Comparison of ENCODE assay signal across 11 mouse cellular contexts in genomic region chr2:90956053-90956452, GRCm38 (mm10). TPM values are rescaled to one million over a fixed set of nuclear protein-coding genes. Genes with fewer than 3 reads are reported as not detected.
DNase-seq lines count a peak whose midpoint lies in the region; ATAC-seq and TF ChIP-seq lines count a peak whose summit lies in the region.
"Had no signal": no experiment of that assay in that cellular context is flagged by ENCODE, and none has a peak within 500 bp of the region (broad histone marks: within the 10 kb centered on the region; RNA-seq: fewer than 3 reads in every experiment).

No protein-coding gene starts in this region.

- no peaks in the 10 kb centered on the region for H3K36me3 ChIP-seq in forebrain, postnatal 0 days (ENCODE audit: insufficient read depth)
- H3K36me3 ChIP-seq in midbrain, postnatal 0 days (ENCODE audit: insufficient read depth, low read length) = no peaks in the 10 kb centered on the region

- H3K9me3 ChIP-seq in forebrain, postnatal 0 days (ENCODE audit: low read length) = no peaks in the 10 kb centered on the region
- H3K9me3 ChIP-seq in midbrain, postnatal 0 days (ENCODE audit: low read length) = no peaks in the 10 kb centered on the region

- no peak overlapping the region for H3K9ac ChIP-seq in forebrain, postnatal 0 days
- H3K9ac ChIP-seq in midbrain, postnatal 0 days (replicated peaks; ENCODE audit: low read length, poor library complexity, severe bottlenecking) = no peak overlapping the region

- 0 out of 2 replicates have a peak, but pooled peaks cover 3% of the 10 kb centered on the region for H3K4me1 ChIP-seq in forebrain, postnatal 0 days (ENCODE audit: insufficient read depth)
- H3K4me1 ChIP-seq in midbrain, postnatal 0 days (ENCODE audit: insufficient read depth, low read length) = peaks cover 13% of the 10 kb centered on the region; the same call in 1 of the 2 replicates

- no peak overlapping the region for H3K4me3 ChIP-seq in forebrain, postnatal 0 days (ENCODE audit: low read depth, low read length)
- H3K4me3 ChIP-seq in midbrain, postnatal 0 days (ENCODE audit: low read depth, low read length) = no peak overlapping the region
- H3K4me3 ChIP-seq: gastrocnemius, adult 2 months; myocyte had no signal

- intact Hi-C loops in left cerebral cortex, postnatal 36 days (cut with DNase I) = no loop called here
- intact Hi-C loops in gastrocnemius, postnatal 36 days (cut with DNase I) = no loop called here

- no peaks in the 10 kb centered on the region for H3K27me3 ChIP-seq in forebrain, postnatal 0 days (ENCODE audit: insufficient read depth, low read length)
- H3K27me3 ChIP-seq in midbrain, postnatal 0 days (ENCODE audit: insufficient read depth, low read length) = no peaks in the 10 kb centered on the region

- peak overlapping the region; percentile 29 for H3K27ac ChIP-seq in forebrain, postnatal 0 days (ENCODE audit: low read depth, low read length)
- no peak overlapping the region for H3K27ac ChIP-seq in midbrain, postnatal 0 days (ENCODE audit: low read depth, low read length)
- H3K27ac ChIP-seq: gastrocnemius, adult 2 months had no signal

- 5% methylated on average over 1 of the region's 1 CpGs for WGBS in forebrain, postnatal 0 days
- 0% methylated on average over 1 of the region's 1 CpGs for WGBS in midbrain, postnatal 0 days

- DNase-seq in left cerebral cortex, adult 11 months (ENCODE audit: low spot score) = peak; percentile 61
- no peak for DNase-seq in left cerebral cortex, postnatal 36 days (ENCODE audit: low spot score in 2 of 2)
- peak; percentile 43 for DNase-seq in embryo, embryonic 11 days
- peak; percentile 42 for DNase-seq in forebrain, postnatal 0 days
- peak; percentile 56 for DNase-seq in midbrain, postnatal 0 days (ENCODE audit: low spot score)
- no peak for DNase-seq in cerebellum, postnatal 4 days (ENCODE audit: low spot score in 2 of 2)
- DNase-seq in gastrocnemius, postnatal 36 days = no peak
- DNase-seq: gastrocnemius, adult 2 months; liver; thymus, adult 2 months had no signal

- no peak for TF ChIP-seq CTCF in forebrain, postnatal 0 days (IDR thresholded peaks at IDR 0.05; ENCODE audit: low read depth)
- no peak for TF ChIP-seq CTCF in midbrain, postnatal 0 days (IDR thresholded peaks at IDR 0.05)

- ATAC-seq in forebrain, postnatal 0 days = peak; percentile 97
- peak; percentile 66; the same call in 1 of the 2 replicates for ATAC-seq in midbrain, postnatal 0 days (ENCODE audit: low FRiP score)

- no peak overlapping the region for H3K4me2 ChIP-seq in forebrain, postnatal 0 days (ENCODE audit: low read depth)
- H3K4me2 ChIP-seq in midbrain, postnatal 0 days (ENCODE audit: low read depth, low read length, poor library complexity, severe bottlenecking) = no peak overlapping the region

RNA-seq across cellular contexts. Expression of gene Celf1, which starts 15.9 kb away (rescaled TPM):
- 100 to 1,000 TPM; 145 to 163 TPM for total RNA-seq in left cerebral cortex, postnatal 36 days (2021)
- total RNA-seq in forebrain, postnatal 0 days (2014; rRNA removed) = 74.5 and 83.7 TPM in 2 replicates
- 56.9 and 72.2 TPM in 2 replicates for polyA plus RNA-seq in forebrain, postnatal 0 days (2015; fragmentation: Nextera tagmentation; extraction: Ambion mirVana)
- total RNA-seq in midbrain, postnatal 0 days (2014; rRNA removed) = 82.5 and 85.4 TPM in 2 replicates
- 62.9 and 69.5 TPM in 2 replicates for polyA plus RNA-seq in midbrain, postnatal 0 days (2015; fragmentation: Nextera tagmentation; extraction: Ambion mirVana)
- total RNA-seq in gastrocnemius, postnatal 36 days (2021) = 10 to 100 TPM; 50.0 to 51.4 TPM

RNA-seq across cellular contexts. Expression of gene Ndufs3, which starts 51.4 kb away (rescaled TPM):
- total RNA-seq in left cerebral cortex, postnatal 36 days (2021) = 100 to 1,000 TPM; 229 to 240 TPM
- total RNA-seq in forebrain, postnatal 0 days (2014; rRNA removed) = 156 and 190 TPM in 2 replicates
- polyA plus RNA-seq in forebrain, postnatal 0 days (2015; fragmentation: Nextera tagmentation; extraction: Ambion mirVana) = 248 and 283 TPM in 2 replicates
- 158 and 196 TPM in 2 replicates for total RNA-seq in midbrain, postnatal 0 days (2014; rRNA removed)
- 251 and 258 TPM in 2 replicates for polyA plus RNA-seq in midbrain, postnatal 0 days (2015; fragmentation: Nextera tagmentation; extraction: Ambion mirVana)
- 100 to 1,000 TPM; 448 to 474 TPM for total RNA-seq in gastrocnemius, postnatal 36 days (2021)

RNA-seq across cellular contexts. Expression of gene Kbtbd4, which starts 51.5 kb away (rescaled TPM):
- total RNA-seq in left cerebral cortex, postnatal 36 days (2021) = 10 to 100 TPM; 39.6 to 39.8 TPM
- total RNA-seq in forebrain, postnatal 0 days (2014; rRNA removed) = 49.5 and 59.4 TPM in 2 replicates
- 54.3 and 60.3 TPM in 2 replicates for polyA plus RNA-seq in forebrain, postnatal 0 days (2015; fragmentation: Nextera tagmentation; extraction: Ambion mirVana)
- 47.7 and 50.5 TPM in 2 replicates for total RNA-seq in midbrain, postnatal 0 days (2014; rRNA removed)
- polyA plus RNA-seq in midbrain, postnatal 0 days (2015; fragmentation: Nextera tagmentation; extraction: Ambion mirVana) = 60.0 and 60.4 TPM in 2 replicates
- total RNA-seq in gastrocnemius, postnatal 36 days (2021) = 10 to 100 TPM; 13.6 to 14.2 TPM

Comparison
In these comparisons a context has a peak if more than half of its experiments do, and no peak if none do; other contexts are left out.
1. DNase-seq: peak in left cerebral cortex, adult 11 months (single experiment), embryo, embryonic 11 days (single experiment), forebrain, postnatal 0 days (single experiment) and midbrain, postnatal 0 days (single experiment); none in left cerebral cortex, postnatal 36 days (0 of 2), cerebellum, postnatal 4 days (0 of 2) and gastrocnemius, postnatal 36 days (0 of 2).